Mouse (Mus musculus) spleen, adult 2 months (tissue): ENCODE data around the gene Nup62. TPM values are rescaled to one million over a fixed set of nuclear protein-coding genes. Genes with fewer than 3 reads are reported as not detected.

Experiments used
- DNase-seq, 2 experiments: peaks; one replicate each; pipeline versions ENCODE4 v3.0.0 to v3.0.0-alpha.2; 2012 to 2021; ENCODE audit warnings: low spot score in 2 of 2, low read depth in 1 of 2
- H3K27ac ChIP-seq: fragments of 200-500 bp; 2 replicates; pipeline ENCODE4 v1.5.1; 2012; ENCODE audit warnings: low read length, inconsistent platforms; ENCODE audit not compliant: insufficient read depth
- H3K27me3 ChIP-seq: fragments of 200-500 bp; 2 replicates; pipeline ENCODE4 v1.6.1; 2012; ENCODE audit warnings: mild to moderate bottlenecking, moderate library complexity, low read length, inconsistent platforms; ENCODE audit not compliant: control insufficient read depth, insufficient read depth
- H3K36me3 ChIP-seq: fragments of 200-500 bp; 2 replicates; pipeline ENCODE4 v1.6.1; 2012; ENCODE audit warnings: mild to moderate bottlenecking, low read length, inconsistent platforms; ENCODE audit not compliant: control insufficient read depth, insufficient read depth
- H3K4me1 ChIP-seq: fragments of 200-500 bp; 2 replicates; pipeline ENCODE4 v1.6.1; 2011; ENCODE audit warnings: inconsistent platforms; ENCODE audit not compliant: control insufficient read depth, insufficient read depth, insufficient read length
- H3K4me3 ChIP-seq: fragments of 200-500 bp; 2 replicates; pipeline ENCODE4 v1.5.1; 2011; ENCODE audit warnings: mild to moderate bottlenecking, inconsistent platforms; ENCODE audit not compliant: insufficient read depth, insufficient read length; ENCODE audit errors: extremely low read depth
- CTCF ChIP-seq: fragments of 200-500 bp; IDR thresholded peaks from 2 replicates; pipeline ENCODE4 v1.5.1; 2011; ENCODE audit warnings: mild to moderate bottlenecking, inconsistent platforms; ENCODE audit not compliant: insufficient read depth, insufficient read length, insufficient replicate concordance; ENCODE audit errors: extremely low read depth
- POLR2A ChIP-seq: fragments of 200-500 bp; IDR thresholded peaks from 2 replicates; pipeline ENCODE4 v1.6.1; 2011; ENCODE audit warnings: low read depth, low read length, inconsistent platforms
- WGBS: fragments of 180-500 bp; shearing (Covaris S2); methylation state at CpG from one replicate; pipeline ENCODE4 v1.1.7; 2018; 5-methylcytosine and 5-hydroxymethylcytosine counted together
- polyA plus RNA-seq: library from polyadenylated mRNA; depleted of rRNA; stranded (reverse); fragments of >200 nt; gene quantifications from 2 replicates; pipeline ENCODE4 v1.2.3, GENCODE M21; 2012

Gene Nup62
- polyA plus RNA-seq, 1 experiment = 43.8 TPM

- no peaks in the 10 kb centered on the region for H3K36me3 ChIP-seq
- H3K27me3 ChIP-seq = no peaks in the 10 kb centered on the region; the same call in 1 of the 2 replicates
- no peak for DNase-seq
- no peak for TF ChIP-seq CTCF
- TF ChIP-seq POLR2A = no peak
- no peak overlapping the region for H3K27ac ChIP-seq
- WGBS = 71% methylated on average over 4 of the region's 4 CpGs
- H3K4me3 ChIP-seq = no peak overlapping the region
- H3K4me1 ChIP-seq = no peaks in the 10 kb centered on the region
Observed at GRCm38 (mm10) chr7:44790066-44790465, 25.8 kb upstream of the Nup62 start.

GRCm38 (mm10) chr7:44792781-44793180 lies 23.1 kb upstream of the Nup62 start:
- WGBS = 79% methylated on average over 6 of the region's 6 CpGs
- TF ChIP-seq CTCF (no peak), POLR2A (no peak)
- no peak overlapping the region for H3K27ac ChIP-seq

GRCm38 (mm10) chr7:44808927-44809326 lies 7.0 kb upstream of the Nup62 start:
- whole genome bisulfite sequencing = 63% methylated on average over 2 of the region's 2 CpGs
- Histone ChIP-seq H3K27me3 (no peaks in the 10 kb centered on the region), H3K27ac (no peak overlapping the region), H3K4me3 (no peak overlapping the region), H3K4me1 (no peaks in the 10 kb centered on the region), H3K36me3 (no peaks in the 10 kb centered on the region)
- TF ChIP-seq POLR2A (no peak), CTCF (no peak)
- DNase-seq = no peak

More at GRCm38 (mm10) chr7:44792781-44793180, 23.1 kb upstream of the Nup62 start:
- Histone ChIP-seq H3K36me3 (no peaks in the 10 kb centered on the region), H3K4me3 (no peak overlapping the region), H3K4me1 (no peaks in the 10 kb centered on the region), H3K27me3 (no peaks in the 10 kb centered on the region)
- no peak for DNase-seq

DNA sequence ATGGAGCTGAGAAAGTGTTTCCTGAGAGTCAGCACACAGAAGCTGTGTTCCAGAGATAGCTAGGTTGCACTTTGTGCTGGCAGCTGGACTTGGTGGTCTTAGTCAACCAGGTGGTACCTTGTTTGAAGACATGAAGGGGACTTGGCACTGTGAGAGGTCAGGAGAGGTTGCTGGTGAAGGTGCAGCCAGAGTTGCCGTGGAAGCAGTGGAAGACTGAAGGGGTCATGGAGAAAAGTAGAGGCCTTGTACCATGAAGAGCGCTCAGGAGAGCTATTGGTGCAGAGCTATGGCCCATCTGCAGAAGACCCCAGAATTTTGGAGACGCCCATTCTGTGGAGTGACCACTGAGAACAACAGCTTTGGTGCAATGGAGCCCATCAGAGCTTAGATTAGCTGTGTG lies 6.4 kb upstream of the Nup62 start:
- no peak for DNase-seq
- TF ChIP-seq CTCF = no peak
- 91% methylated on average over 3 of the region's 3 CpGs for WGBS

GRCm38 (mm10) chr7:44810365-44810764 lies 5.5 kb upstream of the Nup62 start:
- DNase-seq = no peak
- H3K4me3 ChIP-seq = no peak overlapping the region

More for the DNA sequence above, 6.4 kb upstream of the Nup62 start:
- H3K4me3 ChIP-seq = no peak overlapping the region
- H3K4me1 ChIP-seq = no peaks in the 10 kb centered on the region
- no peak overlapping the region for H3K27ac ChIP-seq
- H3K36me3 ChIP-seq = no peaks in the 10 kb centered on the region
- H3K27me3 ChIP-seq = no peaks in the 10 kb centered on the region

GRCm38 (mm10) chr7:44810819-44811557 lies 4.9 kb upstream of the Nup62 start:
- 84% methylated on average over 7 of the region's 7 CpGs for WGBS
- no peak for DNase-seq
- peaks cover 4% of the 10 kb centered on the region; the same call in 1 of the 2 replicates for H3K4me1 ChIP-seq

More at GRCm38 (mm10) chr7:44810365-44810764, 5.5 kb upstream of the Nup62 start:
- no peaks in the 10 kb centered on the region for H3K36me3 ChIP-seq
- TF ChIP-seq POLR2A = no peak
- TF ChIP-seq CTCF = no peak
- no peaks in the 10 kb centered on the region for H3K27me3 ChIP-seq
- no peak overlapping the region for H3K27ac ChIP-seq
- 87% methylated on average over 4 of the region's 4 CpGs for WGBS
- H3K4me1 ChIP-seq = peaks cover 4% of the 10 kb centered on the region; the same call in 1 of the 2 replicates

More at GRCm38 (mm10) chr7:44810819-44811557, 4.9 kb upstream of the Nup62 start:
- H3K27ac ChIP-seq = no peak overlapping the region
- no peaks in the 10 kb centered on the region for H3K27me3 ChIP-seq
- H3K4me3 ChIP-seq = no peak overlapping the region
- no peaks in the 10 kb centered on the region for H3K36me3 ChIP-seq
- no peak for TF ChIP-seq CTCF
- no peak for TF ChIP-seq POLR2A
